Mouse (Mus musculus): ENCODE data around the gene Phf21a. TPM values are rescaled to one million over a fixed set of nuclear protein-coding genes. Genes with fewer than 3 reads are reported as not detected.
"Not testable (repeated sequence)": the region's sequence is repeated elsewhere in the genome, so short reads cannot be mapped to it uniquely, and the experiment has no call there.

Gene Phf21a
- polyA plus RNA-seq, 1 experiment from 2014 or later: 2.6 TPM

DNA sequence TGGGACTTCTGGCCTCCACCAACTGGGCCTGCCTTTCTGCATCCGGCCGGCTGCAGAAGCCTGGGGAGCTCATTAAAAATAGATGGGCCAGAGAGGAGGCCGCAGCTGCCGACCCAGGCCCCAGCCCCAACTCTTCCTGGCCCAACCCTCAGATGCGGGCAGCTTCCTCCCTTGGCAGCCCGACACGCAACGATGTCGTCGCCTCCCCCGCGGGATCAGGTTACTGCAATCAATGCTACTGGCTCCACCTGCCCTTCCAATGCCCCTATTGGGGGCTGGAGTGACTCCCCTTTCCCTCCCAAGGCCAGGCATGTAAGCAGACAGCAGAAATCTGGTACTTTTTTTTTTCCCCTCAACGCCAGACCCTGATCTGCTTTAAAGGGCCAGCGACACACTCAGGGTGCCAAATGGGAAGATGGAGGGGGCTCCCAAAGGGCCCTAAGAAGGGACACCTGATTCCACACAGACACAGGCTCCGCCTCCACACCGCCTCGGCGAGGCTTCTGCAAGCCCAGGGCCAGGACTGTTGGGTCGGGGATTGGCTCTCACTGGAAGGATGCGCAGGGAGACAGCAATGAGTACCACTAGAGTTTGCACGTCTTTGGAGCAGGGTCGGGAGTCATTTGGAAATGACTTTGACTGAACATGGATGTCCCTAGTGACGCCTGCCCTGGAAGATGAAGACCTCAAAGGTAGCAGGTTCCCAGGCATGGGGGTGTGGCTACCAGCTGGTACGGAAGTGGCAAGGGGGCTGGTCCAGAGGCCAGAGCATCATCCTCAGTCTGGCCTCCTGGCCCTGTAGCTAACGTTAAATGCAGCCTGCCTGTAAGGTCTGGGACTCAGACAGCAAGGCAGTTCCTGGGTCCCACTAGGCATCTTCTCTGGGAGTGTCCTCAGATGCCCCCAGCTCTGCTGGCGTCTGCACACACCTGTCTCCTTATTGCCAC, 299.7 kb downstream of the Phf21a start:
- H3K27ac ChIP-seq (replicated peaks): no peak overlapping the region
- H3K4me1 ChIP-seq (replicated peaks): peaks cover 24% of the 10 kb centered on the region
- no peak for ATAC-seq (ENCODE audit: insufficient read depth)
- peak overlapping the region; percentile 35 for H3K4me2 ChIP-seq
- H3K27me3 ChIP-seq: peaks cover 77% of the 10 kb centered on the region
- H3K9me3 ChIP-seq (replicated peaks): no peaks in the 10 kb centered on the region
- no peaks in the 10 kb centered on the region for H3K36me3 ChIP-seq (replicated peaks)
- WGBS (ENCODE audit: insufficient replicate concordance): 4% methylated on average over 26 of the region's 26 CpGs
- 0 out of 2 replicates have a peak overlapping the region, but pooled peaks have one; percentile 15 for H3K4me3 ChIP-seq (replicated peaks)
- H3K9ac ChIP-seq: no peak overlapping the region

- H3K36me3 ChIP-seq (replicated peaks): no peaks in the 10 kb centered on the region
- ATAC-seq (ENCODE audit: insufficient read depth): no peak
- peaks cover 11% of the 10 kb centered on the region; the same call in 1 of the 2 replicates for H3K4me1 ChIP-seq (replicated peaks)
- H3K27me3 ChIP-seq: peaks cover 65% of the 10 kb centered on the region
- H3K4me2 ChIP-seq: no peak overlapping the region
- no peak overlapping the region for H3K4me3 ChIP-seq (replicated peaks)
- no peak overlapping the region for H3K27ac ChIP-seq (replicated peaks)
- H3K9me3 ChIP-seq (replicated peaks): no peaks in the 10 kb centered on the region
- H3K9ac ChIP-seq: no peak overlapping the region
- WGBS (ENCODE audit: insufficient replicate concordance): 68% methylated on average over 3 of the region's 3 CpGs
These were observed 302.6 kb downstream of the Phf21a start for GRCm38 (mm10) chr2:92395535-92395934.

DNA sequence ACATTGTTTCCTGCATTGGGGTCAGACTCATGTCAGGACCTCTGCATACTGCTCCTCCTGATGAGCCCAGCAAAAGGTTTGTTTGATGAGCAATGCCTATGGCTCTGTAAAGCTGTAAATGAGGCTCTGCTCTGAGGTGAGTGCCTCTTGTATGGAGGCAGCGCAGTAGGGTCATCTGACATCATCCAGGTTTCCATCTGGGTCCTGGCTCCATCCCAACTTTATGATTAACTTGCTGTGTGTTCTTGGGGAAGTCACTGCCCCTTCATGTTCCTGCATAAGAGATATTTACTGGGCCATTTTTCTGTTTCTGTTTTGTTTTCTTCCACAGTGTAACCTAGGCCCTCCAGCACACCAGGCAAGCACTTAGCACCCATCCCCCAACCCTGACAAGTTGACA, 304.5 kb downstream of the Phf21a start:
- peaks cover 65% of the 10 kb centered on the region for H3K27me3 ChIP-seq
- no peak for ATAC-seq (ENCODE audit: insufficient read depth)
- H3K9me3 ChIP-seq (replicated peaks): no peaks in the 10 kb centered on the region
- H3K4me1 ChIP-seq (replicated peaks): peaks cover 9% of the 10 kb centered on the region; the same call in 1 of the 2 replicates
- 54% methylated on average over 1 of the region's 1 CpGs for WGBS (ENCODE audit: insufficient replicate concordance)
- no peak overlapping the region for H3K4me3 ChIP-seq (replicated peaks)
- no peak overlapping the region for H3K9ac ChIP-seq
- H3K4me2 ChIP-seq: no peak overlapping the region
- no peak overlapping the region for H3K27ac ChIP-seq (replicated peaks)
- H3K36me3 ChIP-seq (replicated peaks): no peaks in the 10 kb centered on the region

- ATAC-seq (ENCODE audit: insufficient read depth); H3K9me3 ChIP-seq (replicated peaks); H3K36me3 ChIP-seq (replicated peaks); H3K4me2 ChIP-seq; H3K27ac ChIP-seq (replicated peaks); H3K4me1 ChIP-seq (replicated peaks); H3K9ac ChIP-seq; H3K4me3 ChIP-seq (replicated peaks): not testable (repeated sequence)
- 67% methylated on average over 4 of the region's 4 CpGs for WGBS (ENCODE audit: insufficient replicate concordance)
- peaks cover 42% of the 10 kb centered on the region for H3K27me3 ChIP-seq
These were observed 307.0 kb downstream of the Phf21a start for GRCm38 (mm10) chr2:92399877-92400276.

- no peak overlapping the region for H3K27ac ChIP-seq (replicated peaks)
- peaks cover 38% of the 10 kb centered on the region for H3K27me3 ChIP-seq
- peaks cover 6% of the 10 kb centered on the region; the same call in 1 of the 2 replicates for H3K4me1 ChIP-seq (replicated peaks)
- H3K9ac ChIP-seq: peak overlapping the region; percentile 25; the same call in 1 of the 2 replicates
- no peak for ATAC-seq (ENCODE audit: insufficient read depth)
- H3K4me2 ChIP-seq: peak overlapping the region; percentile 67
- no peaks in the 10 kb centered on the region for H3K9me3 ChIP-seq (replicated peaks)
- H3K4me3 ChIP-seq (replicated peaks): peak overlapping the region; percentile 52
- WGBS (ENCODE audit: insufficient replicate concordance): 9% methylated on average over 22 of the region's 22 CpGs
- peaks cover 17% of the 10 kb centered on the region for H3K36me3 ChIP-seq (replicated peaks)
These were observed 307.8 kb downstream of the Phf21a start for GRCm38 (mm10) chr2:92400682-92401081.

DNA sequence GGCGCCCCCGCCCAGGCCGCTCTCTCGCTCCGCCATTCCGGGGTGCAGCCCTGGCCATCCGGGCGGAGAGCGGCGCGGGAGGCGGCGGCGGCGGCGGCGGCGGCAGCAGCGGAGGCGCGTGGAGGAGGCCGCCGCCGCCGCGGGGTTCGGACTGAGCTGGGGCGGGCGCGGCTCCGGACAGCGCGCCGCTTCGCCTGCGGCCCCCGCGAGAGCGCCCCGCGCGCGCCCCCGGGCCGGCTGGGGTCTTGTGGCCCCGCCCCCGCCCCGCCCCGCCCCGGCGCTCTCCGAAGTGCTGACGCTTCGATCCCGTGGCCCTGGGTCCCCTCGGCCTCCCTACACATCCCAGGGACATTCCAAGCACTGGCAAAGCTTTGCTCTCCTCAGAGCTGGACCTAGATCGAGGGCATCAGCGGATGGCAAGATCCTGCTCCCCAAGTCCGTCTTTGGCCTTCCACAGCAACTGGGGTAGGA, 308.2 kb downstream of the Phf21a start, which contains the start of gene Mapk8ip1:
Gene Mapk8ip1 (minus strand): TSS at position 173 of the 471 bp plus-strand sequence.
- ATAC-seq (ENCODE audit: insufficient read depth): peak; percentile 23; the same call in 1 of the 2 replicates
- Histone ChIP-seq H3K9ac (peak within 1 kb of the TSS; percentile 25; the same call in 1 of the 2 replicates), H3K27me3 (peaks cover 38% of the 10 kb centered on the region), H3K4me2 (peak within 1 kb of the TSS; percentile 67), H3K9me3 (replicated peaks) (no peaks in the 10 kb centered on the region), H3K4me3 (replicated peaks) (peak within 1 kb of the TSS; percentile 52), H3K36me3 (replicated peaks) (peaks cover 20% of the 10 kb centered on the region), H3K4me1 (replicated peaks) (peaks cover 6% of the 10 kb centered on the region; the same call in 1 of the 2 replicates), H3K27ac (replicated peaks) (no peak within 1 kb of the TSS)
- 2% methylated on average over 58 of the region's 59 CpGs for WGBS (ENCODE audit: insufficient replicate concordance)

DNA sequence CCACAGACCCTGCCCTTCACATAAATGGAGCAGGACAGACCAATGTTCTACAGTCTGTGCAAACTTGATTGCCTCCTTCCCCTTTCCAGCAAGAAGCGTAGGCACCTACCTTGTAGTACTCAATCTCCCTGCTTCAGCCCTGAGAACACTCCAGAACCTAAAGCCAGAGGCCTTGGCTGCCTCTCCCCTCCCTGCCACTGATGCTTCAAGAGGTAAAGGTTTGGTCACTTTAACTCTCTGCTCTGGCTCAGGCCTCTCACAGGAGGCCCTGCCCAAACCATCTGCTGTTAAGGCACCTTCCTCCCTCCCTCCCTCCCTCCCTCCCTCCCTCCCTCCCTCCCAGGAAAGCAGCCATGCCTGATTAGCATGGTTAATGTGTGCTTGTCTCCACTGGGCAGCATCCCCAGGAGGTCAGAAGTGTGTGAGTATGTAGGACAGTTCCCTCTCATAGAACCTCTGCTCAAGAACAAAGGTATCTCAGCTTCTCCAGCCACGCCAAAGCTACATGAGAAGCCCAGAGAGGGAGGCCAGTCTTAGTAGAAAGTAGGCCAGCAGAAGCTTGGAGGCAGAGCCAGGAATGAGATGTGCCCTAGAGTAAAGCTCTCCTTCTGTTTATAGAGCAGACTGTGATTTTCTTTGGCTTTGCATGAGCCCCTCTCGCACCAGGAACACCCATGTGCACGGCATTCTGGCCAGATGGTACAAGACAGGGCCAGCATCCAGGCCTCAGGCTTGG, 309.8 kb downstream of the Phf21a start:
- no peaks in the 10 kb centered on the region for H3K9me3 ChIP-seq (replicated peaks)
- no peak overlapping the region for H3K4me2 ChIP-seq
- peaks cover 6% of the 10 kb centered on the region; the same call in 1 of the 2 replicates for H3K4me1 ChIP-seq (replicated peaks)
- no peak for ATAC-seq (ENCODE audit: insufficient read depth)
- peaks cover 38% of the 10 kb centered on the region for H3K27me3 ChIP-seq
- WGBS (ENCODE audit: insufficient replicate concordance): 66% methylated on average over 4 of the region's 4 CpGs
- H3K36me3 ChIP-seq (replicated peaks): peaks cover 33% of the 10 kb centered on the region
- H3K4me3 ChIP-seq (replicated peaks): no peak overlapping the region
- H3K9ac ChIP-seq: no peak overlapping the region
- H3K27ac ChIP-seq (replicated peaks): no peak overlapping the region

DNA sequence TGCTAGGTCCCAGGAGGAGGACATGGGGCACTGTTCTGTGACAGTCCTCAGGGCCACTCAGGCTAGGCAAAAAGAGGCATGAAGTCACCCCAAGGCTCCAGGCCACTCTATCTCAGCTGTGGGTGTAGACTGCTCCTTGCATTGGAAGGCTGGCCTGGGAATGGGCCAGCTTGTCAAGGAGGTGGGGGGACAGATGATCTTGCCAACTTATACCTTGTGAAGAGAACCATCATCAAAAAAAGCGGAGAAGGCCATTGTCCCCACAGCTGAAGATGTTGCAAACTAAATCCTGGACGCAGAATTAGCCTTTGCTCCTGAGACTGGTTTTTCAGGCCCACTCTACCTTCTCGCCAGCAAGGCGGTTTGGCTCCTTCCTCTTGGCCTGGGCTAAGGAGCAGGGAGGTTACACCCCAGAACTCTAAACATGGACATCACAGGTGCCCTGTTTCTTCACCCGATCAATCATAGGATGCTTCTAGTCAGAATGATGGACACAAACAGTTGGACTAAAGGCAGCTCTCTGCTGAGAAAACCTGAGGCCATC, 310.9 kb downstream of the Phf21a start:
- H3K4me2 ChIP-seq: no peak overlapping the region
- H3K9me3 ChIP-seq (replicated peaks): no peaks in the 10 kb centered on the region
- ATAC-seq (ENCODE audit: insufficient read depth): no peak
- peaks cover 34% of the 10 kb centered on the region for H3K27me3 ChIP-seq
- no peak overlapping the region for H3K27ac ChIP-seq (replicated peaks)
- peaks cover 43% of the 10 kb centered on the region for H3K36me3 ChIP-seq (replicated peaks)
- H3K4me1 ChIP-seq (replicated peaks): peaks cover 6% of the 10 kb centered on the region; the same call in 1 of the 2 replicates
- H3K9ac ChIP-seq: no peak overlapping the region
- no peak overlapping the region for H3K4me3 ChIP-seq (replicated peaks)
- WGBS (ENCODE audit: insufficient replicate concordance): 77% methylated on average over 5 of the region's 5 CpGs

DNA sequence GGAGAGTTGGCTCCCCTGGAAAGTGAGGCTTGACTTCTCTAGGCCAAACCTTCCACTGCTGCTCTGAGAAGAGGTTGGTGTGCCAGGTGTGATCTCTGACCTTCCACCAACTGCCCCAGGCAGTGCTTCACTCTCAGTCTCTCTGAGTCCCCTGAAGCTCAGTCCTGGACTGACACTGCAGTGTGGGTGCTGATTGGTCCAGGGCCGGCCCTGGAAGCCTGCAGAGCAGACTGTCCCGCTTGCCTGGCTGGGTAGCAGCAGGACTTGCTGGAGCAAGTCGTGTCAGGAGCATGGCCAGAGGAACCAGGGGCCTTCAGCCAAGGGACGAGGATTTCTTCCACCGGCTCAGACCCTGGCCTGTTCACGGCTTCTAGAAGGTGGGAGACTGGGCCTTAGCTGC, 311.8 kb downstream of the Phf21a start:
- Histone ChIP-seq H3K4me3 (replicated peaks) (no peak overlapping the region), H3K4me2 (no peak overlapping the region), H3K36me3 (replicated peaks) (peaks cover 52% of the 10 kb centered on the region), H3K9ac (no peak overlapping the region), H3K4me1 (replicated peaks) (peaks cover 6% of the 10 kb centered on the region; the same call in 1 of the 2 replicates), H3K27me3 (peaks cover 25% of the 10 kb centered on the region), H3K9me3 (replicated peaks) (no peaks in the 10 kb centered on the region), H3K27ac (replicated peaks) (no peak overlapping the region)
- no peak for ATAC-seq (ENCODE audit: insufficient read depth)
- 80% methylated on average over 6 of the region's 6 CpGs for WGBS (ENCODE audit: insufficient replicate concordance)

GRCm38 (mm10) chr2:92405687-92406086, 312.8 kb downstream of the Phf21a start:
- no peak overlapping the region for H3K27ac ChIP-seq (replicated peaks)
- H3K4me3 ChIP-seq (replicated peaks): no peak overlapping the region
- H3K36me3 ChIP-seq (replicated peaks): peaks cover 62% of the 10 kb centered on the region
- no peaks in the 10 kb centered on the region for H3K9me3 ChIP-seq (replicated peaks)
- ATAC-seq (ENCODE audit: insufficient read depth): no peak
- 87% methylated on average over 7 of the region's 7 CpGs for WGBS (ENCODE audit: insufficient replicate concordance)
- H3K27me3 ChIP-seq: peaks cover 19% of the 10 kb centered on the region
- H3K4me1 ChIP-seq (replicated peaks): peaks cover 6% of the 10 kb centered on the region; the same call in 1 of the 2 replicates
- H3K4me2 ChIP-seq: no peak overlapping the region
- no peak overlapping the region for H3K9ac ChIP-seq

Data from liver, embryonic 15.5 days (tissue).